In the genomic region with DNA sequence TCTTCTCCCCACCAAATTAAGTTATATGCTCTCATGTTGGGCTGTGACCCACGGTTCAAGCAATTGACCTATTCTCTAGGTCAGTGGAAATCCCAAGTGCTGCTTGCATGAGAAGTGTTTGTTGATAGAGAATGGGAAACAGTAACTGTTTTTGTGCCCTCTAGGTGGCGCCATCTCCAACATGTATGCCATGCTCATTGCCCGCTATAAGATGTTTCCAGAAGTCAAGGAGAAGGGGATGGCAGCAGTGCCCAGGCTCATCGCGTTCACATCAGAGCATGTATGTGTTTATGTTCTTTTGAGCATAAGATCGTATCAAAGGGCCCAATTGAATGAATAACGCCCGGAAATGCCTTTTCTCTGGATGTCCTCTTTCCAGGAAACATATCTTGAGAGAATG, we compare ENCODE assay signal across 9 mouse cellular contexts. TPM values are rescaled to one million over a fixed set of nuclear protein-coding genes. Genes with fewer than 3 reads are reported as not detected.
DNase-seq lines count a peak whose midpoint lies in the region; ATAC-seq and TF ChIP-seq lines count a peak whose summit lies in the region.
"Had no signal": no experiment of that assay in that cellular context is flagged by ENCODE, and none has a peak within 500 bp of the region (broad histone marks: within the 10 kb centered on the region; RNA-seq: fewer than 3 reads in every experiment).

No protein-coding gene starts in this region.

- no peak overlapping the region for H3K4me3 ChIP-seq in lung, adult 2 months (replicated peaks; ENCODE audit: extremely low read depth, low read depth, low read length)
- H3K4me3 ChIP-seq in forebrain, embryonic 13.5 days = no peak overlapping the region
- H3K4me3 ChIP-seq: hindbrain, embryonic 15.5 days had no signal

- ATAC-seq in common myeloid progenitor, adult 5-6 weeks (replicated peaks; ENCODE audit: low read depth, poor library complexity, severe bottlenecking) = peak; percentile 78
- ATAC-seq in forebrain, embryonic 13.5 days = no peak

- WGBS in lung, adult 2 months = 37% methylated on average over 8 of the region's 8 CpGs
- WGBS in forebrain, embryonic 13.5 days = 49% methylated on average over 8 of the region's 8 CpGs

- H3K27me3 ChIP-seq in forebrain, embryonic 13.5 days = no peaks in the 10 kb centered on the region
- H3K27me3 ChIP-seq: hindbrain, embryonic 15.5 days had no signal

- no peak overlapping the region for H3K4me2 ChIP-seq in forebrain, embryonic 13.5 days
- H3K4me2 ChIP-seq: hindbrain, embryonic 15.5 days had no signal

- H3K4me1 ChIP-seq in lung, adult 2 months (ENCODE audit: control insufficient read depth, insufficient read depth, low read length) = no peaks in the 10 kb centered on the region
- no peaks in the 10 kb centered on the region for H3K4me1 ChIP-seq in forebrain, embryonic 13.5 days
- H3K4me1 ChIP-seq: hindbrain, embryonic 15.5 days had no signal

- peak; percentile 30; the same call in 1 of the 2 replicates for TF ChIP-seq CTCF in lung, adult 2 months (IDR thresholded peaks at IDR 0.05; ENCODE audit: insufficient read depth, low read length)

- peaks cover 30% of the 10 kb centered on the region for H3K36me3 ChIP-seq in forebrain, embryonic 13.5 days (ENCODE audit: poor library complexity, severe bottlenecking)

- H3K27ac ChIP-seq in forebrain, embryonic 13.5 days = no peak overlapping the region
- H3K27ac ChIP-seq: hindbrain, embryonic 15.5 days had no signal

- H3K9ac ChIP-seq in forebrain, embryonic 13.5 days = no peak overlapping the region
- H3K9ac ChIP-seq: hindbrain, embryonic 15.5 days had no signal

- TF ChIP-seq POLR2A in lung, adult 2 months (IDR thresholded peaks at IDR 0.05; ENCODE audit: borderline replicate concordance, extremely low read depth, low read depth, low read length) = no peak

- peak; percentile 18 for DNase-seq in cerebellum, adult 8-10 months
- DNase-seq in cerebellum, adult 11 months = no peak
- DNase-seq in lung, adult 2 months = peak; percentile 10
- DNase-seq in lung, postnatal 25 days (ENCODE audit: low spot score) = no peak
- DNase-seq in retina, embryonic 14.5 days (ENCODE audit: low spot score) = peak; percentile 50
- no peak for DNase-seq in urinary bladder, adult 2 months (ENCODE audit: low spot score)

- H3K9me3 ChIP-seq in forebrain, embryonic 13.5 days (replicated peaks) = no peaks in the 10 kb centered on the region
- H3K9me3 ChIP-seq: hindbrain, embryonic 15.5 days had no signal

RNA-seq across cellular contexts. Expression of gene Gad2, which starts 12.8 kb away (rescaled TPM):
- polyA plus RNA-seq in lung, adult 2 months (2012; rRNA removed) = not detected in 2 replicates
- not detected in 2 replicates for total RNA-seq in common myeloid progenitor, adult 5-6 weeks (2017)
- 86.1 and 90.4 TPM in 2 replicates for polyA plus RNA-seq in forebrain, embryonic 13.5 days (2015; fragmentation: Nextera tagmentation; extraction: Ambion mirVana)
- not detected in 2 replicates for polyA plus RNA-seq in urinary bladder, adult 2 months (2012; rRNA removed)

Comparison
In these comparisons a context has a peak if more than half of its experiments do, and no peak if none do; other contexts are left out.
1. DNase-seq: peak in cerebellum, adult 8-10 months (single experiment), lung, adult 2 months (single experiment) and retina, embryonic 14.5 days (single experiment); none in cerebellum, adult 11 months (single experiment), lung, postnatal 25 days (single experiment) and urinary bladder, adult 2 months (single experiment).
2. RNA of gene Gad2, which starts 12.8 kb away (polyA plus RNA-seq): 86.1 to 90.4 TPM in forebrain, embryonic 13.5 days; not detected in lung, adult 2 months and not detected in urinary bladder, adult 2 months; every median in the first group is over 10 times any median in the second.